7 mouse cellular contexts compared by ENCODE assay signal in genomic region chr11:6603887-6604603, GRCm38 (mm10). TPM values are rescaled to one million over a fixed set of nuclear protein-coding genes. Genes with fewer than 3 reads are reported as not detected.
DNase-seq lines count a peak whose midpoint lies in the region; ATAC-seq lines count a peak whose summit lies in the region.

No protein-coding gene starts in this region.

- ATAC-seq in embryonic facial prominence, embryonic 12.5 days (ENCODE audit: insufficient number of reproducible peaks, insufficient read depth, low FRiP score, low TSS enrichment) = 0 out of 2 replicates have a peak, but pooled peaks have one; percentile 29
- no peak for ATAC-seq in hindbrain, embryonic 11.5 days (ENCODE audit: low FRiP score)
- no peak for ATAC-seq in limb, embryonic 15.5 days (ENCODE audit: insufficient number of reproducible peaks, low FRiP score, low TSS enrichment, low read depth)
- peak; percentile 38; the same call in 1 of the 2 replicates for ATAC-seq in neural tube, embryonic 14.5 days (ENCODE audit: low read depth)

- no peak overlapping the region for H3K27ac ChIP-seq in embryonic facial prominence, embryonic 12.5 days
- 0 out of 2 replicates have a peak overlapping the region, but pooled peaks have one; percentile 48 for H3K27ac ChIP-seq in hindbrain, embryonic 11.5 days (ENCODE audit: low read depth, low read length)
- no peak overlapping the region for H3K27ac ChIP-seq in limb, embryonic 15.5 days
- peak overlapping the region; percentile 97 for H3K27ac ChIP-seq in neural tube, embryonic 14.5 days (ENCODE audit: low read depth, low read length)

- H3K4me1 ChIP-seq in embryonic facial prominence, embryonic 12.5 days = peaks cover 22% of the 10 kb centered on the region
- peaks cover 13% of the 10 kb centered on the region for H3K4me1 ChIP-seq in hindbrain, embryonic 11.5 days (replicated peaks; ENCODE audit: control insufficient read depth, insufficient read depth, low read length)
- H3K4me1 ChIP-seq in limb, embryonic 15.5 days = peaks cover 35% of the 10 kb centered on the region
- H3K4me1 ChIP-seq in neural tube, embryonic 14.5 days (ENCODE audit: control insufficient read depth, insufficient read depth, low read length) = peaks cover 40% of the 10 kb centered on the region

- 15% methylated on average over 12 of the region's 12 CpGs for WGBS in embryonic facial prominence, embryonic 12.5 days
- 47% methylated on average over 12 of the region's 12 CpGs for WGBS in hindbrain, embryonic 11.5 days
- 15% methylated on average over 12 of the region's 12 CpGs for WGBS in limb, embryonic 15.5 days
- 7% methylated on average over 12 of the region's 12 CpGs for WGBS in neural tube, embryonic 14.5 days

- peak overlapping the region; percentile 67 for H3K4me2 ChIP-seq in embryonic facial prominence, embryonic 12.5 days (replicated peaks)
- H3K4me2 ChIP-seq in hindbrain, embryonic 11.5 days (replicated peaks; ENCODE audit: low read depth, low read length) = peak overlapping the region; percentile 57
- peak overlapping the region; percentile 26; the same call in 1 of the 2 replicates for H3K4me2 ChIP-seq in limb, embryonic 15.5 days
- peak overlapping the region; percentile 99 for H3K4me2 ChIP-seq in neural tube, embryonic 14.5 days (ENCODE audit: low read depth, low read length)

- peak; percentile 36 for DNase-seq in B cell, adult 2 months
- peak; percentile 57 for DNase-seq in ES-CJ7 (ENCODE audit: low read depth, low spot score)
- DNase-seq in hindbrain, embryonic 11.5 days (ENCODE audit: low spot score) = peak; percentile 35
- DNase-seq in thymus, postnatal 10 days (ENCODE audit: low spot score in 2 of 2) = no peak

- H3K36me3 ChIP-seq in embryonic facial prominence, embryonic 12.5 days = 0 out of 2 replicates have a peak, but pooled peaks cover 3% of the 10 kb centered on the region
- no peaks in the 10 kb centered on the region for H3K36me3 ChIP-seq in hindbrain, embryonic 11.5 days (ENCODE audit: control insufficient read depth, insufficient read depth, low read length)
- peaks cover 2% of the 10 kb centered on the region; the same call in 1 of the 2 replicates for H3K36me3 ChIP-seq in limb, embryonic 15.5 days
- peaks cover 25% of the 10 kb centered on the region; the same call in 1 of the 2 replicates for H3K36me3 ChIP-seq in neural tube, embryonic 14.5 days (ENCODE audit: control insufficient read depth, insufficient read depth, low read length)

- 0 out of 2 replicates have a peak overlapping the region, but pooled peaks have one; percentile 15 for H3K9ac ChIP-seq in embryonic facial prominence, embryonic 12.5 days
- peak overlapping the region; percentile 77 for H3K9ac ChIP-seq in hindbrain, embryonic 11.5 days (ENCODE audit: low read depth, low read length)
- no peak overlapping the region; the same call in 1 of the 2 replicates for H3K9ac ChIP-seq in limb, embryonic 15.5 days
- peak overlapping the region; percentile 95 for H3K9ac ChIP-seq in neural tube, embryonic 14.5 days (replicated peaks; ENCODE audit: low read depth, low read length)

- H3K9me3 ChIP-seq in embryonic facial prominence, embryonic 12.5 days = no peaks in the 10 kb centered on the region
- H3K9me3 ChIP-seq in hindbrain, embryonic 11.5 days (ENCODE audit: control insufficient read depth, low read length) = no peaks in the 10 kb centered on the region
- no peaks in the 10 kb centered on the region for H3K9me3 ChIP-seq in limb, embryonic 15.5 days
- no peaks in the 10 kb centered on the region for H3K9me3 ChIP-seq in neural tube, embryonic 14.5 days (ENCODE audit: control insufficient read depth, low read length)

- peaks cover 39% of the 10 kb centered on the region for H3K27me3 ChIP-seq in embryonic facial prominence, embryonic 12.5 days
- peaks cover 4% of the 10 kb centered on the region for H3K27me3 ChIP-seq in hindbrain, embryonic 11.5 days (ENCODE audit: control insufficient read depth, insufficient read depth, low read length)
- peaks cover 32% of the 10 kb centered on the region for H3K27me3 ChIP-seq in limb, embryonic 15.5 days
- H3K27me3 ChIP-seq in neural tube, embryonic 14.5 days (ENCODE audit: control insufficient read depth, insufficient read depth, low read length) = no peaks in the 10 kb centered on the region

- H3K4me3 ChIP-seq in embryonic facial prominence, embryonic 12.5 days = peak overlapping the region; percentile 41; the same call in 1 of the 2 replicates
- H3K4me3 ChIP-seq in hindbrain, embryonic 11.5 days (ENCODE audit: low read depth, low read length) = peak overlapping the region; percentile 52
- no peak overlapping the region for H3K4me3 ChIP-seq in limb, embryonic 15.5 days
- peak overlapping the region; percentile 76 for H3K4me3 ChIP-seq in neural tube, embryonic 14.5 days (ENCODE audit: low read depth, low read length)

RNA-seq across cellular contexts. Expression of gene Nacad, which starts 1.8 kb away (rescaled TPM):
- 10.0 and 16.6 TPM in 2 replicates for polyA plus RNA-seq in embryonic facial prominence, embryonic 12.5 days (2016; fragmentation: Nextera tagmentation; extraction: Ambion mirVana)
- 44.3 and 44.8 TPM in 2 replicates for polyA plus RNA-seq in hindbrain, embryonic 11.5 days (2014; fragmentation: Nextera tagmentation; extraction: Ambion mirVana)
- polyA plus RNA-seq in limb, embryonic 15.5 days (2015; fragmentation: Nextera tagmentation; extraction: Ambion mirVana) = 1.6 and 1.9 TPM in 2 replicates
- 77.6 and 96.8 TPM in 2 replicates for polyA plus RNA-seq in neural tube, embryonic 14.5 days (2014; fragmentation: Nextera tagmentation; extraction: Ambion mirVana)

RNA-seq across cellular contexts. Expression of gene Tbrg4, which starts 21.8 kb away (rescaled TPM):
- 43.0 and 43.8 TPM in 2 replicates for polyA plus RNA-seq in embryonic facial prominence, embryonic 12.5 days (2016; fragmentation: Nextera tagmentation; extraction: Ambion mirVana)
- polyA plus RNA-seq in hindbrain, embryonic 11.5 days (2014; fragmentation: Nextera tagmentation; extraction: Ambion mirVana) = 31.8 and 34.6 TPM in 2 replicates
- polyA plus RNA-seq in limb, embryonic 15.5 days (2015; fragmentation: Nextera tagmentation; extraction: Ambion mirVana) = 32.9 and 33.1 TPM in 2 replicates
- 30.6 and 33.4 TPM in 2 replicates for polyA plus RNA-seq in neural tube, embryonic 14.5 days (2014; fragmentation: Nextera tagmentation; extraction: Ambion mirVana)

RNA-seq across cellular contexts. Expression of gene Wap, which starts 34.4 kb away (rescaled TPM):
- polyA plus RNA-seq in embryonic facial prominence, embryonic 12.5 days (2016; fragmentation: Nextera tagmentation; extraction: Ambion mirVana) = not detected in 2 replicates
- not detected in 2 replicates for polyA plus RNA-seq in hindbrain, embryonic 11.5 days (2014; fragmentation: Nextera tagmentation; extraction: Ambion mirVana)
- not detected in 2 replicates for polyA plus RNA-seq in limb, embryonic 15.5 days (2015; fragmentation: Nextera tagmentation; extraction: Ambion mirVana)
- polyA plus RNA-seq in neural tube, embryonic 14.5 days (2014; fragmentation: Nextera tagmentation; extraction: Ambion mirVana) = not detected in 2 replicates

RNA-seq across cellular contexts. Expression of gene Ramp3, which starts 54.3 kb away (rescaled TPM):
- 5.5 and 7.3 TPM in 2 replicates for polyA plus RNA-seq in embryonic facial prominence, embryonic 12.5 days (2016; fragmentation: Nextera tagmentation; extraction: Ambion mirVana)
- polyA plus RNA-seq in hindbrain, embryonic 11.5 days (2014; fragmentation: Nextera tagmentation; extraction: Ambion mirVana) = 4.3 and 6.7 TPM in 2 replicates
- polyA plus RNA-seq in limb, embryonic 15.5 days (2015; fragmentation: Nextera tagmentation; extraction: Ambion mirVana) = 7.8 and 8.7 TPM in 2 replicates
- polyA plus RNA-seq in neural tube, embryonic 14.5 days (2014; fragmentation: Nextera tagmentation; extraction: Ambion mirVana) = 26.3 and 26.6 TPM in 2 replicates

RNA-seq across cellular contexts. Expression of gene Ccm2, which starts 57.4 kb away (rescaled TPM):
- polyA plus RNA-seq in embryonic facial prominence, embryonic 12.5 days (2016; fragmentation: Nextera tagmentation; extraction: Ambion mirVana) = 90.6 and 96.0 TPM in 2 replicates
- polyA plus RNA-seq in hindbrain, embryonic 11.5 days (2014; fragmentation: Nextera tagmentation; extraction: Ambion mirVana) = 88.2 and 88.4 TPM in 2 replicates
- 89.7 and 101 TPM in 2 replicates for polyA plus RNA-seq in limb, embryonic 15.5 days (2015; fragmentation: Nextera tagmentation; extraction: Ambion mirVana)
- polyA plus RNA-seq in neural tube, embryonic 14.5 days (2014; fragmentation: Nextera tagmentation; extraction: Ambion mirVana) = 87.6 and 88.0 TPM in 2 replicates

Comparison
In these comparisons a context has a peak if more than half of its experiments do, and no peak if none do; other contexts are left out.
1. DNase-seq: peak in B cell, adult 2 months (2 of 2), ES-CJ7 (single experiment) and hindbrain, embryonic 11.5 days (single experiment); none in thymus, postnatal 10 days (0 of 2).
2. ATAC-seq: peak in embryonic facial prominence, embryonic 12.5 days (single experiment) and neural tube, embryonic 14.5 days (single experiment); none in hindbrain, embryonic 11.5 days (single experiment) and limb, embryonic 15.5 days (single experiment).
3. H3K27ac ChIP-seq: peak in hindbrain, embryonic 11.5 days (single experiment) and neural tube, embryonic 14.5 days (single experiment); none in embryonic facial prominence, embryonic 12.5 days (single experiment) and limb, embryonic 15.5 days (single experiment).
4. H3K4me2 ChIP-seq: peak in every context shown above with its lines; median percentile 99 in neural tube, embryonic 14.5 days; 67 in embryonic facial prominence, embryonic 12.5 days; 57 in hindbrain, embryonic 11.5 days; 26 in limb, embryonic 15.5 days.